In the genomic region with DNA sequence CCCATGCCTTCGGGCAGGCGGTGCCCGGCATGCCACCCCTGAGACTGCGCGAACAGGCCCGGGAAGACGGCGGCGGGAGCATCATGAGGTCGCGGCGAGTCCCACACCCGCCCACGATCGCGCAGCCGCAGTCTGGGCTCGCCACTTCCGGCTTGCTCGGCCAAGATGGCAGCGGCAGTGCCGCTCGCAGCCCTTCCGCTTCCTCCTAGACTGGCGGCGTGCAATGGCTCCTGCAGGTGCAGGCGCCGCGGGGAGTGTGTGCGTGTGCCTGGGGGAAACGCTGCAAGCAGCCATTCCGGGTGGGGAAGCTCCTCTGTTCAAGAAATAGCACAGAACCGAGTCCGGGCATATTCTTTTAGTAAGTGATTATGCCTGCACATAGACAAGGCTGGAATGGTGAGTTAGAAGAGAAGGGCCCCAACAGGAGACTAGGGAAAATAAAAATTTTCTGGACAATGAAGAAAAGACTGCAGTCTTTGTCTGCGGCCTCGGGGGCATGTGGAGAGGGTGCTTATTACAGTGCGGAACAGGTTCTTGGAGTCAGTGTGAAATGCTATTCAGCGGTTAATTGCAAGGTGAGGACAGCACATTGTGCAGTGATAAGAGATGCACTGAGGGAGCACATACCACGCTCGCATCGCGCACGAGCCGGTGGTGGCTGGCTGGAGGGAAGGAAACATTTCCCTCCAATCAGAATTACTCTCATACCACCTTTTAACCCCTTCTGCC, we compare ENCODE assay signal across 8 mouse cellular contexts.
A peak's percentile ranks its signal among the peaks of the same experiment; 100 is the strongest.
DNase-seq lines count a peak whose midpoint lies in the region; ATAC-seq lines count a peak whose summit lies in the region.

No protein-coding gene starts in this region.

- no peaks in the 10 kb centered on the region for H3K9me3 ChIP-seq in intestine, embryonic 14.5 days (ENCODE audit: control insufficient read depth, low read length)

- peaks cover 24% of the 10 kb centered on the region for H3K4me1 ChIP-seq in intestine, embryonic 14.5 days (replicated peaks; ENCODE audit: control insufficient read depth, insufficient read depth, low read length)

- peak; percentile 91 to 93 for DNase-seq in adrenal gland, adult 18-20 months (ENCODE audit: low spot score in 2 of 2)
- peak; percentile 94 for DNase-seq in embryo, embryonic 11 days
- DNase-seq in gastrocnemius, postnatal 25 days = peak; percentile 87
- peak; percentile 94 for DNase-seq in intestine, embryonic 14.5 days (ENCODE audit: low spot score)
- DNase-seq in left cerebral cortex, postnatal 10 days (ENCODE audit: extremely low spot score in 1 of 2, low spot score in 2 of 2) = peak; percentile 88 to 96
- DNase-seq in right cerebral cortex, postnatal 10 days (ENCODE audit: low spot score in 2 of 2) = peak; percentile 95
- peak; percentile 92 for DNase-seq in urinary bladder, postnatal 14 days (ENCODE audit: low spot score)

- peak; percentile 92 for ATAC-seq in intestine, embryonic 14.5 days (replicated peaks; ENCODE audit: low FRiP score, low TSS enrichment, low read depth)
- peak; percentile 93 for ATAC-seq in megakaryocyte progenitor cell, adult 5-6 weeks (replicated peaks; ENCODE audit: poor library complexity)

- peak overlapping the region; percentile 92 for H3K4me2 ChIP-seq in intestine, embryonic 14.5 days (ENCODE audit: low read length)

- H3K27ac ChIP-seq in intestine, embryonic 14.5 days (ENCODE audit: low read depth) = peak overlapping the region; percentile 89

- intact Hi-C loops in left cerebral cortex, postnatal 10 days (cut with DNase I) = loop anchor here (2.0 to 5.0 kb wide), 3 partner anchors 57 to 126 kb away; no protein-coding TSS in a partner anchor

- 1% methylated on average over 44 of the region's 44 CpGs for WGBS in intestine, embryonic 14.5 days

- peak overlapping the region; percentile 64 for H3K9ac ChIP-seq in intestine, embryonic 14.5 days (ENCODE audit: low read length)

- peak overlapping the region; percentile 62 for H3K4me3 ChIP-seq in intestine, embryonic 14.5 days (ENCODE audit: low read depth, low read length)

- H3K27me3 ChIP-seq in intestine, embryonic 14.5 days (replicated peaks; ENCODE audit: control insufficient read depth, insufficient read depth, low read length) = no peaks in the 10 kb centered on the region

- peaks cover 3% of the 10 kb centered on the region; the same call in 1 of the 2 replicates for H3K36me3 ChIP-seq in intestine, embryonic 14.5 days (ENCODE audit: control insufficient read depth, insufficient read depth, low read length)

Comparison
In these comparisons a context has a peak if more than half of its experiments do, and no peak if none do; other contexts are left out.
1. Peak in every context shown above with its lines: DNase-seq, ATAC-seq, H3K4me3 ChIP-seq and H3K27ac ChIP-seq.